9 mouse cellular contexts compared by ENCODE assay signal in the genomic region with DNA sequence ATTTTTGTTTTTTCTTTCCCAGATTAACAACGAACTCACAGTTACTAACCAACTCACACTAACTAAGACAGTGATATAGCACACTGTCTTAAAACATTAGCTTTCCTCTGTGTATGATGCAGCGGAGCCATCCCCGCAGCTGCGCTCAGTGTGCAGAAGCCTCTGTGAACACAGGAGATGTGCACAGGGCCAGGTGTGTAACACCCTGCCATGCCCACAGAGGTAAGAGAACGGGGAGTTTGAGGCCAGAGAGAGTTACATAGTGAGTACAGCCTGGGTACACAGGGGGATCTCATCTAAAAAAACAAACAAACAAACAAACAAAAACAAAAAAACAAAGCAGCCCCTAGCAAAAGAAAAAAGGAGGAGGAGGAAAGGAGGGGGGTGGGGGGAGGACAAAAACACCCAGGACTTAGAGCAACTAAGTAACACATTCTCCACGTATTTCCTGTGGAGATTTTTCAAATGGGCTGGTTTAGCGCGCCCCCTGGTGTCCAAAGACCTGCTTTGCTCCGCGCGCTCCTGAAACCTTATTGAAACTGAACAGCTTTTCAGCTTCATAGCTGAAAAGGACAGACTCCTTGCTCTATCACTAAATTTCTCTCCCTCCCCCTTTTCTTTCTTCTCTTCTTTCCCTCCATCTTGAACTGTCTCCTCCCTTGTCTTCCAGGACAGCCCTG.
A peak's percentile ranks its signal among the peaks of the same experiment; 100 is the strongest.
DNase-seq lines count a peak whose midpoint lies in the region; ATAC-seq and TF ChIP-seq lines count a peak whose summit lies in the region.
"Had no signal": no experiment of that assay in that cellular context is flagged by ENCODE, and none has a peak within 500 bp of the region (broad histone marks: within the 10 kb centered on the region; RNA-seq: fewer than 3 reads in every experiment).

No protein-coding gene starts in this region.

- ATAC-seq in kidney, embryonic 15.5 days (replicated peaks; ENCODE audit: low FRiP score) = no peak
- peak; percentile 56; the same call in 1 of the 2 replicates for ATAC-seq in granulocyte monocyte progenitor cell, adult 5-6 weeks (replicated peaks; ENCODE audit: poor library complexity, severe bottlenecking)
- no peak for ATAC-seq in neural tube, embryonic 11.5 days (ENCODE audit: insufficient read depth, low FRiP score, low TSS enrichment)

- 0 out of 2 replicates have a peak, but pooled peaks cover 4% of the 10 kb centered on the region for H3K4me1 ChIP-seq in kidney, embryonic 15.5 days
- H3K4me1 ChIP-seq in cortical plate, adult 2 months (ENCODE audit: control insufficient read depth, insufficient read depth, low read length) = no peaks in the 10 kb centered on the region
- H3K4me1 ChIP-seq in neural tube, embryonic 11.5 days (ENCODE audit: control insufficient read depth, insufficient read depth, low read length) = no peaks in the 10 kb centered on the region

- H3K27me3 ChIP-seq in kidney, embryonic 15.5 days = peaks cover 3% of the 10 kb centered on the region; the same call in 1 of the 2 replicates
- H3K27me3 ChIP-seq in neural tube, embryonic 11.5 days (ENCODE audit: control insufficient read depth, insufficient read depth, low read length) = no peaks in the 10 kb centered on the region
- H3K27me3 ChIP-seq: embryonic facial prominence, embryonic 15.5 days had no signal

- no peak overlapping the region for H3K4me2 ChIP-seq in kidney, embryonic 15.5 days
- no peak overlapping the region for H3K4me2 ChIP-seq in neural tube, embryonic 11.5 days (ENCODE audit: low read depth)
- H3K4me2 ChIP-seq: embryonic facial prominence, embryonic 15.5 days had no signal

- no peaks in the 10 kb centered on the region for H3K36me3 ChIP-seq in kidney, embryonic 15.5 days
- no peaks in the 10 kb centered on the region for H3K36me3 ChIP-seq in neural tube, embryonic 11.5 days (ENCODE audit: control insufficient read depth, insufficient read depth, low read length)
- H3K36me3 ChIP-seq: embryonic facial prominence, embryonic 15.5 days had no signal

- peak; percentile 73 for TF ChIP-seq CTCF in cortical plate, adult 2 months (IDR thresholded peaks at IDR 0.05; ENCODE audit: extremely low read depth, insufficient read depth, low read length)

- no peak overlapping the region for H3K4me3 ChIP-seq in kidney, embryonic 15.5 days (replicated peaks)
- no peak overlapping the region for H3K4me3 ChIP-seq in cortical plate, adult 2 months (ENCODE audit: insufficient read depth, low read length)
- H3K4me3 ChIP-seq in neural tube, embryonic 11.5 days (ENCODE audit: low read depth, low read length) = no peak overlapping the region
- H3K4me3 ChIP-seq: embryonic facial prominence, embryonic 15.5 days had no signal

- intact Hi-C loops in left cerebral cortex, postnatal 10 days (cut with DNase I) = loop anchor here (5.0 to 10.0 kb wide), 2 partner anchors 416 to 1153 kb away; no protein-coding TSS in a partner anchor

- H3K9ac ChIP-seq in kidney, embryonic 15.5 days = no peak overlapping the region
- no peak overlapping the region for H3K9ac ChIP-seq in neural tube, embryonic 11.5 days (ENCODE audit: low read length)
- H3K9ac ChIP-seq: embryonic facial prominence, embryonic 15.5 days had no signal

- H3K9me3 ChIP-seq in kidney, embryonic 15.5 days (replicated peaks) = no peaks in the 10 kb centered on the region
- H3K9me3 ChIP-seq in neural tube, embryonic 11.5 days (ENCODE audit: control insufficient read depth, low read length) = no peaks in the 10 kb centered on the region
- H3K9me3 ChIP-seq: embryonic facial prominence, embryonic 15.5 days had no signal

- DNase-seq in kidney, adult 8-10 months = peak; percentile 19 to 65
- peak; percentile 22 for DNase-seq in adrenal gland, adult 8-10 months
- peak; percentile 65 to 71 for DNase-seq in left cerebral cortex, postnatal 10 days (ENCODE audit: extremely low spot score in 1 of 2, low spot score in 2 of 2)
- peak; percentile 85 for DNase-seq in neural tube, embryonic 11.5 days (ENCODE audit: low spot score)
- peak; percentile 70 for DNase-seq in urinary bladder, postnatal 14 days (ENCODE audit: low spot score)

- TF ChIP-seq POLR2A in cortical plate, adult 2 months (IDR thresholded peaks at IDR 0.05; ENCODE audit: extremely low read depth, insufficient read depth, low read length) = no peak

- WGBS in kidney, embryonic 15.5 days = 36% methylated on average over 11 of the region's 11 CpGs
- WGBS in neural tube, embryonic 11.5 days = 38% methylated on average over 11 of the region's 11 CpGs

- H3K27ac ChIP-seq in kidney, embryonic 15.5 days = no peak overlapping the region
- H3K27ac ChIP-seq in cortical plate, adult 2 months (ENCODE audit: insufficient read depth, low read length) = no peak overlapping the region
- no peak overlapping the region for H3K27ac ChIP-seq in neural tube, embryonic 11.5 days (ENCODE audit: low read depth, low read length)
- H3K27ac ChIP-seq: embryonic facial prominence, embryonic 15.5 days had no signal

Comparison
In these comparisons a context has a peak if more than half of its experiments do, and no peak if none do; other contexts are left out.
1. DNase-seq: peak in every context shown above with its lines; median percentile 85 in neural tube, embryonic 11.5 days; 70 in urinary bladder, postnatal 14 days; 68 in left cerebral cortex, postnatal 10 days; 42 in kidney, adult 8-10 months; 22 in adrenal gland, adult 8-10 months.